Mouse (Mus musculus): ENCODE measurements at regions not wholly inside any gene's neighbourhood (a gene's known extent, or its start where the extent isn't known, plus 50 kb on each side); places are given as distances from the start of the nearest gene placed in this dataset.

GRCm38 (mm10) chr8:113250264-113250663 lies 385.1 kb upstream of the Mon1b start:
- no peak for DNase-seq

- DNase-seq, result peak; percentile 35
Observed at GRCm38 (mm10) chr8:113254076-113254475, 381.3 kb upstream of the Mon1b start.

- DNase-seq, result no peak
Observed at GRCm38 (mm10) chr8:113259477-113259876, 375.9 kb upstream of the Mon1b start.

DNA sequence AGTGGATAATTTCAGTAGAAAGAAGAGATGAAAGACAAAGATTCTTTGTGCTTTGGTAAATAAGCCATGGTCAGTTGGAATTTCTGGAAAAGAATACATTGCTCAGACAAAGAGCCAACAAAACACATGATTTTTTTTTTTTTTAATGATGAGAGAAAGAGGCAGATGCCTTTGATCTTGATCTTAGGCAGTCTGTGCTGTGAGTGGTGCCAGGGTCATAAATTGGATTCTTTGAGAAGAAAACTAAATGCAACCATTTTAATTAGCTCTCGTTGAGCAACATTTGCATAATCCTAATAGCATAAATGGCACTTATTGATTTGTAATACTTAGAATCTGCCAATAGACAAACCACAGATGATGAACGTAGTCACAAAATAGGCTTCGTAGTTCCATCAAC lies 372.1 kb upstream of the Mon1b start:
- DNase-seq, result no peak

- DNase-seq, result no peak
Observed at GRCm38 (mm10) chr8:113271262-113271661, 364.1 kb upstream of the Mon1b start.

DNA sequence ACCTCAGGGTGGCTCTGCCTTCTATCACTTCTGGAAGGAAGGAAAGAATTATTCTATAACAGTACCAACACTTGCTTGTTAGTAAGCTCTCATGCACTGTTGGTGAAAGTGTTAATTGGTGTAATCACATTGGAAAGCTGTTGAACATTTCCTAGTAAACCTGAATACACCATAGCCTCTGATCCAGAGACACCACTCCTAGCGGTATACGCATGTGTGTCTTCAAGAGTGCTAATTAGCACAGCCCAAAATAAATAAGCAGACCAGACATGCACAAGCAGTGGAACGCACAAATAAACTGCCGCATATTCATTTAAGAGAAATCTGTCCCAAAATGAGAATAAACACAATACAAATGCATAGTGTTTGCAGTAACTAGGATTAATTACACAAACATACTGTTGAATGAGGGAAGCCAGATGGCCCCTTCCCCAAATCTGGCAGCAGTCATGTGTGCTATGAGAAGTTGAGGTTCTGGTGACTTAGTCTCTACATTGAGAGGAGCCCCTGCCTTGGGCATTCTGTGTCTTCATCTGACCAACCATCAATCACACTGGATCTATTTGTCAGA lies 335.0 kb upstream of the Mon1b start:
- no peak for DNase-seq

DNA sequence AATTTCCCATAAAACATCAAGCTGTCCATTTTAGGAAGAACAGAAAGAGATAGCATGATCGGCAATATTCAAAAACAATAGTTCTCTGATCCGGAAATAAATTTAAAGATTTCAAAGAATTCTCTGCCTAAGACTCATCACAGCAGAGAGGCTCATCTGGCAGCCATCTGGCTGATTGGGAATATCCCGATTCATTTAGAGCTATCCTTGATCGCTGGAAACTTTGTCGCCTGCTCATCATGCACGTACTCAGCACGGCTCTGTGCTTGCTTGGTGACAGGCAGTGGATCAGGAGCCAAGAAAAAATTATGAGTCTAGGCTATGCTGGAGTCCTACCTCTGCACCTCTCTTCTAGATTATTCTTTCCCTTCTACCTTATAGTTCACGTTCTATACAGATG lies 332.0 kb upstream of the Mon1b start:
- no peak for DNase-seq

DNA sequence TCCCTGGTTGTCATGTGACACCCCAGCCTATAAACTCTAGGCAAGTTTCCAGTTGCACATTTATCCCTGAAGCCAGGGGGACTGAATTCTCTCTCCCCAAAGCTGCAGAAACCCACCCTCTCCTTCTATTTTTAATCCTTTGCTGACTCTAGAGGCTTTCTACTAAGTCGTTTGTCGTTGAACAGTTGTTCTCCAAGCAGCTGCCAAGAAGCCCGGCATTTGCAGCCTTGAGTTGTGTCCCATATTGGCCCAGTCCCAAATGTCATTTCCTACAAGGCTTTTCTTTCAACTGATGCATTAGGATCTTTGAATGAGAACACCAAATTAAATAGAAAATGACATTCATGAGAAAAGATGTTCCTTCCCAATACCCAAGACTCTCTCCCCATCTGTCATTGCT lies 318.2 kb upstream of the Mon1b start:
- no peak for DNase-seq

- DNase-seq, result no peak
Observed at GRCm38 (mm10) chr8:113331576-113331975, 303.8 kb upstream of the Mon1b start.

GRCm38 (mm10) chr8:113341306-113341705 lies 294.1 kb upstream of the Mon1b start:
- DNase-seq, result peak; percentile 11

- peak; percentile 10 for DNase-seq
Observed at GRCm38 (mm10) chr8:113361900-113362299, 273.5 kb upstream of the Mon1b start.

- DNase-seq, result no peak
Observed at GRCm38 (mm10) chr8:113364181-113364580, 271.2 kb upstream of the Mon1b start.

DNA sequence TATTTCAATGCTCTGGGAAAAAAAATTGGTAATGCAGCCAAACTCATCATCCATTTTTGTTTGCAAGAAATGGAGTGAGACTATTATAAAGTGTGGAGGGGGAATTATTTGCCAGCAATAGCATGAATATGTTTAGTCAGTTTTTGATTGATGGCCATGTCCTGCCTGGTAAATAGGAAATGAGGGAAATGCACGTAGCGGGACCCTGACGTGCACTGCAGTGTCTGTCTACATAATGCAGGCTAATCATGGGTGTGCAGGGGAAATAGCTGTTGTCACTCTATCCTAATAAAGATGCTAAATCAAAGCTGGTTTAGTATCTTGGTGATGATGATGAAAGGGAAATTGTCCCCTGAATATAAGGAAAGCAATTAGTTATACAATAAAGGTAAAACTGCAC lies 251.9 kb upstream of the Mon1b start:
- no peak for DNase-seq

DNA sequence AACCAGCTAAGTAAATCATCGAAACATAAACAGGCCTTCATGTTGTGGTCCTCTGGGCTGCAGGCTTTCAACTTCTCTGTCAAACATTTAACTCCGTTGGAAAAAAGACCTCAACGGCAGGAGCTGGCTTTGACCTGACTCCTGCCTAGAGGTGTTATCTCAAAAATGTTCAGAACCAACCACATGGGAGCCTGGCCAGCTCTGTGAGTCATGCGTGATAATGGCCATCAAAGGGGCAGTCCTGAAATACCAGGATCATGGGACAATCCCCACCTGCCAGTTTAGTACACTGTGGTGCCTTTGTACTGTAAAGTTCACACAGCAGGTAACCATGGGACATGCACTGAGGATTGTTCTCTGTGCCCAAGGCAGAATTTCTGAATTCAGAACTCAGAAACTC lies 251.4 kb upstream of the Mon1b start:
- DNase-seq, result no peak

DNA sequence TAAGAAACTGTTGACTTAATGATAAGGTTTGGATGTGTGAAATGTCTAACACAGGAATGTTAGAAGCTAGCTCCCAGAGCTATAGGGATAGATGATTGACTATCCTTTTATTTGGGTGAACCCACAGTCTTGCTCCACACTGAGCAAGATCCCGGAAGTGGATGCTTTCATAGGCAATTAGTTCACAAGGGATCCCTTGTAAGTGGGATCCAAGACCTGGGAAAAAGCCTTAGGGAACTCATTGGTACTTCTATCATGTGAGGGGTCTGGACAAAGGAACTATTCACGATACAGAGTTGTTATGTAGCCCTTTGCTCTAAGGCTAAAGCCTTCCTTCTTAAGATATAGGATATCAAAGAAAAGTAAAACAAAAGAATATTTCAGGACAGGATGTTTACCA lies 245.9 kb upstream of the Mon1b start:
- DNase-seq, result no peak

DNA sequence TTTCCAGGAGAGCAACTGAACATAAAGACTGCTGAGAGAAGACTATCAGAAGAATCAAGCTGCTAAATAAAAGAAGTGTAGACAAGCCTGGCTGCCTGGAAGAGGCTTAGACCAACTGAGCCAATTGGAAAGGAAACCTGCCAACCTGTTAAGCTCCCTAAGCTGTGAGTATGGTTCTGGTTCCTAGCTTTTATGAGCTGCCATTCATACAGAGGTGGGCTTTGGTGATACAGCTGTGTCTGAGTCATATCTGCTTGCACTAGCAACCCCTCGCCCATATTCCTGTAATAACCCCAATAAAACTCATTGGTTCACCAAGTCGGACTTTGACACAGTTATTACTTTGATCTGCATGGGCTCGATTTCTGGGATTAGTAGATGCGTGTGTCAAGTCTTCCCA lies 245.3 kb upstream of the Mon1b start:
- DNase-seq, result no peak

- DNase-seq, result no peak
Observed at GRCm38 (mm10) chr8:113394319-113394718, 241.1 kb upstream of the Mon1b start.

DNA sequence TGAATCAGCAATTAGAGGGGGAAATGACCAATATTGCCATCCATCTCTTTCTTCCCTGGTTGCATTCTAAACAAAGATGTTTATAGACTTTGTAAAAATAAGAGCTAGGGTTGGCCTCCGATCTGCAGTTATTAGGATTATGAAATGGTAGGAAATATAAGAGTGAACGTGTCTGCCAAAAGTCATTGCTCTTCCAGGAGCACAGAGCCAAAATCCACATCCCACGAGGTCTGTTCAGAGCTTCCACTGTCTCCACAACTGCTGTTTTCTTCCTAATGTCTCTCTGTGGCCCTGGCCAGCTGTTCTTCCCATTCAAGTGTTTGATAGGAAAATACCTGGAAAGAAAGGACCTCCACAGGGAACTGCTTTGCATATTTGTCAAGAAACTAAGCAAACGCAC lies 230.2 kb upstream of the Mon1b start:
- DNase-seq, result no peak

DNA sequence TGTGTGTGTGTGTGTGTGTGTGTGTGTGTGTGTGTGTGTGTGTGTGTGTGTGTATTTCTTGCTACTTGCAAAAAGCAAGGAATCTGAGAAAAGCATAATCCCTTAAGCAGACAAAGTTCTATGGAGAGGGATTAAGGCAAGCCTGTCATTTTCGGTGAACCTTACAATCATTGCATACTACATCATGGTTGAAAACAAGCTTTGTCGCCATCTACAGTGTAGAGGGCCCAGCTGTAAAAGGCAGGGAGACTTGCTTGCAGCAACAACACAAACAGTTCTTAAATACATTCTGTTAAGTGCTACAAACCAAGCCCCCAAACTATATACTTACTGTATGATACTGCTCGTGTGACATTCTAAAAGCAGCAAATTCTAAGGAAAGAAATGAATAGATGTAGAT lies 216.0 kb upstream of the Mon1b start:
- no peak for DNase-seq

DNA sequence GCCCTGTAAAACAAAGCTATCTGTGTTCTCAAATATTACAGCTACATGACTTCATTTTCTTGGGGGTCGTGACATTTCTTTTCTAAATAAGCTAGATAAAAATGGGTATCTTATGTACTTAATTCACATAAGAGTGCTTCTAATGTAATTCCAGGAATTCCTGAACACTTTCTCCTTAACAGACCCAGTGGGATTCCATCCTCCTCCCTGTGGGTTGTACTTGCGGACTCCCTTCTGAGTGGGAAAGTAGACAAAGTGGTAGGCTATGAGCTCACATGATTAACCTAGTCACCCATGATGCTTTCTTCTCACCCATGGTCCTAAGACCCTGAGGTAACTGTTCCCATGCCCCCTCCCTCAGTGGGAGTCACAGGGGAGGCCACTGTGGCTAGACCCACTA lies 212.7 kb upstream of the Mon1b start:
- no peak for DNase-seq

- no peak for DNase-seq
Observed at GRCm38 (mm10) chr8:113439088-113439487, 196.3 kb upstream of the Mon1b start.

DNA sequence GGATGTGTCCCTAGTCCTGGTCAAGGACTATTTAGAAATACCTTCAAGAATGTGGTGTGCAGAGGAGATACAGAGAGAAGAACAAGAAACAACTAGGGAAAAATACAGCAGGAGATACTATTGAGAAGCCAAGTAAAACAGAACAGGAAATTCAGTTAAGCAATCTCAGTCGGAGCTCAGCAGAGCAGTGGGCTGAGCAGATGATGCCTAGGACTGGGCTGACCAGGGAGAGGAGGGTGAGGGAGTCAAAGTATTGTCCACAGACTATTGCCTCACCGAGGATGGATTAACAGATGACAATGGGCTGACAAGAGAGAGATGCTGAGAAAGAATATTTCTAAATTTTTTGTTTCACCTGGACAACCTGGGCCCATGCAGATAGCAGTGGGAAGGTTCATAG lies 181.4 kb upstream of the Mon1b start:
- no peak for DNase-seq

GRCm38 (mm10) chr8:113464625-113465024 lies 170.8 kb upstream of the Mon1b start:
- DNase-seq, result no peak

DNA sequence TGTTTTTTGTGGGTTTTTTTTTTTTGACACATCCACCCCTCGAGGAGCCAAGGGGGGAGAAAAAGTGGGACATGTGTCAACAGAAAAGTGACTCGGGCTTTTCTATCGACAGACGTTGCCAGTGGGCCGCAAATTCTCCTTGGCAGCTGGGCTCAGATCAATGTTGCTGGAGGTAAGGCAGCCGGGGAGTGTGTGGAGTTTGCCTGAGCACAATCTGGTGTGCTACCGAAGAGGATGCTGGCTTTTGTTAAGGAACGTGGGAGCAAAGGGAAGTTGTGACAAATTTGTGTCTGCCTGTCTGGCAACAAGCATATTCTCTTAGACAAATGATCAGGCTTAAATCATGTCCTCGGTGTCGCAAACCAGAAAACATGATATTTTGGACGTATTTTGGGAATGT lies 170.2 kb upstream of the Mon1b start:
- DNase-seq, result no peak

DNA sequence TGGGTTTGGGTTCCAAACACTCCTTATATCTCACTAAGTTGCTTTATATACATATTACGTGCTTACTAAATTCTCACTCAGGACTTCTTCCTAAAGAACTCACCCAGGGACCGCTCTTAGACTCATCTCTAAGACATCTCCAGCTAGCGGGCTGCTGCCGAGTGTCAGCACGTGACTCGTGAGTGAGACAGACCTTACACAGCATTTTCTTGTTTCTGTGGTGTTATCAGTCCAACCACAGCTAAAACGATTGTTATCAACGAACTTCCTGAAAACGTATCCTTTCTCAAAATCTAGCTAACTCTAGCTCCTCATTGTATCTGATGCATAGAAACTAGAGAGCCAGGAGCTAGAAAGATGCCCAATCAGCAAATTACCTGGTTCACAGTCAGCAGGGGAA lies 168.7 kb upstream of the Mon1b start:
- DNase-seq, result no peak

All from adrenal gland, postnatal 14 days (tissue).